Mouse (Mus musculus): Measurements from ENCODE around the gene Abcb10.
"Not testable (repeated sequence)": the region's sequence is repeated elsewhere in the genome, so short reads cannot be mapped to it uniquely, and the experiment has no call there.

The Abcb10 gene

GRCm38 (mm10) chr8:123982826-123983400 lies at the start of gene Abcb10:
Abcb10 (minus strand) TSS chr8:123983122.
- peak; percentile 92 for DNase-seq (ENCODE audit: low spot score)

GRCm38 (mm10) chr8:124027831-124028230 lies 44.9 kb upstream of the Abcb10 start:
- no peak for DNase-seq (ENCODE audit: low spot score)

DNA sequence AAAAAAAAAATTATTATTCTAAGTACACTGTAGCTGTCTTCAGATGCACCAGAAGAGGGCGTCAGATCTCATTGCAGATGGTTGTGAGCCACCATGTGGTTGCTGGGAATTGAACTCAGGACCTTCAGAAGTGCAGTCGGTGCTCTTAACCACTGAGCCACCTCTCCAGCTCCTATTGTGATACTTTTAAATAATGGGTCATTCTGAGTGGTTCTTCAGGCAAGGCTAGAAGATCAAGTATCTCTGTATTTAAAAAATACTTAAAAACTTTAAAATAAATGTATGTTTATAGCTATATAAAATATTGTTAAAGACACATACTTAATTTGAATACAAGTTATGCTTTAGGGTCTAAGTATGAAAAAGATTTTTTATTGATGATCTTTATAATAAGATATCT lies 43.3 kb upstream of the Abcb10 start:
- DNase-seq (ENCODE audit: low spot score) = not testable (repeated sequence)

- peak; percentile 93 for DNase-seq (ENCODE audit: low spot score)
These were observed 38.6 kb upstream of the Abcb10 start, which contains the start of the genes Taf5l and Urb2 for GRCm38 (mm10) chr8:124021237-124022227. Taf5l (minus strand) TSS chr8:124021397. Urb2 (plus strand) TSS chr8:124021508.

DNA sequence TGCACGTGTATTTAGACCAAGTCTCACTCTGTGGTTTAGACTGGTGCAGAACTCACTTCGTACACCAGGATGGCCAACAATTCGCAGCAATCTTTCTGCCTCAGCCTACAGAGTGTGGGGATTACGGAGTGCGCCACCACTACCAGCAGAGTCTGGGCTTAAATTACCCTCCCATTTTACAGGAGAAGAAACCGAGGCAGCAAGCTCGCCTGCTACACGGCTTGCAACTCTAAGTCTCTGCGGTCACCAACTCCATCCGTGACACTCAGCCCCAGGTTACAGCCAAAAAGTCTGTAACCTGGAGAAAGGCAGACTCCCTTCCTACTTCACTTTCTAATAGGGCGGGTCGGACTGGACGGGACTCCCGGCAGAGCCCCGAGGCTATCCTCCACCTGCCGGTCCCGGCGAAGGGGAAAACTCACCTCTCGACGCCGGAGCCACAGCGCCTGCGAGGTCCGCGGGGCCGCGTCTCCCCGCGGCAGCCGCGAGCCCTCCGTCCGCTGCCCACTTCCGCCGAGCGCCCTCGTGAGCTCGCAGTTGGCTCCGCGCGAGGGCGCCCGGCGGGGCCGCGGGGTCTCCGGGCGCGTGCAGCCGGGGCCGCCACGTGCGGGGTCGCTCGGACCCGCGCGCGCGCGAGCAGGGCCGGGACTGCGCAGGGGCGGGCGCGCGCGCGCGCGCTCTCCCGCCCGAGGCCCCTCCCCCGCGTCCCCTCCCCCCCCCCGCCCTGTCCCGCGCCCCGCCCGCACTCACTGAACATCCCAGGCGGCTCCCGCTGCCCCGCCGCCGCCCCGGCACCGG lies 37.7 kb upstream of the Abcb10 start:
- peak; percentile 82 for DNase-seq (ENCODE audit: low spot score)

DNA sequence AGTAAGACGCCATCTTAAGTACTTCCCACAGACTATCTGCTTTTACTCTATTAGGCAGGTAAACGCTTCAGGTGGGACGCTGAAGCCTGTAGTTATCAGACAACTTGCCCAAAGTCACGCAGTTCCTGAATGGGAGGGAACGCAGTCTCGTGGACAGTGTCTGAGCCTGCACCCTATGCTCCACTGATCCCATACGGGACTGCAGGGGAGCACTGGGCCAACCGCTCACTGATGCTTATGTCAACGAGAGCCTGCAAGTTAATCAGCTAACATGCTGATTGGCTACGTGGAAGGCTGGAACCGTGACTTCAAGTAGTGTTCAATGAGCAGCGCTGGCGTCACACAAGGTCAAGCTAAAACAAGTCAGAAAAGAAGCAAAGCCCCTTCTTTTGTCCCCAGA lies 36.9 kb upstream of the Abcb10 start:
- DNase-seq (ENCODE audit: low spot score) = peak; percentile 43

- no peak for DNase-seq (ENCODE audit: low spot score)
These were observed 31.8 kb upstream of the Abcb10 start for GRCm38 (mm10) chr8:124014751-124015150.

DNA sequence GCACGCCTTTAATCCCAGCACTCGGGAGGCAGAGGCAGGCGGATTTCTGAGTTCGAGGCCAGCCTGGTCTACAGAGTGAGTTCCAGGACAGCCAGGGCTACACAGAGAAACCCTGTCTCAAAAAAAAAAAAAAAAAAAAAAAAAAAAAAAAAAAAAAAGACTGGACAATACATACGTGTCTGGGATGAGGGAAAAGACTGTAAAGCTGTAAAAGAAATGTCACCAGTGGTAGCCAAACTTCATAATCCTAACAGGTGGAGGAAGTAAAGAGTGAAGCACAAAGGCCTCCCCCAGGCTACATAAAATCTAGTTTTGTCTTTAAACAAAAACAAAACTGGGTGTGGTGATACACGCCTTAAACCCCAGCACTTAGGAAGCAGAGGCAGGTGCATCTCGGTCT lies 31.4 kb upstream of the Abcb10 start:
- DNase-seq (ENCODE audit: low spot score) = not testable (repeated sequence)

DNA sequence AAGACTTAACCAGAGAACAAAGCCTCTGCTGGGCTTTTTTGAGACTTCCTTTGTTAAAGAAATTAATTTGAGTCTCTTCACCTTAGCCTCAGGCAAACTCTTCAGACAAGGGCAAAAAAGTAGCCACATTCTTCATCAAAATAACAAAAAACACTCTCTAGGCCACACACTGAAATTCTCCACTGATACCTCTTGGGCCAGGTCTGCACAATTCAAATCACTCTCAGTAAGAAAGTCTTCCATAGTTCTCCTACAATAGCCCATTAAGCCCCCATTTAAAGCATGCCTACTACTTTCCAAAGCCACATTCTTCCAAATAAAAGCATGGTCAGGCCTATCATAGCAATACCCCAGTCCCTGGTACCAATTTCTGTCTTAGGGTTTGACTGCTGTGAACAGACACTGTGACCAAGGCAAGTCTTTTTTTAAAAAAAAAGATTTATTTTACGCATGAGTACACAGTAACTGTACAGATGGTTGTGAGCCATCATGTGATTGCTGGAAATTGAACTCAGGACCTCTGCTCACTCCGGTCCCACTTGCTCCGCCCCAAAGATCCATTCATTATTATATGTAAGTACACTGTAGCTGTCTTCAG lies 29.2 kb upstream of the Abcb10 start:
- no peak for DNase-seq (ENCODE audit: low spot score)

DNA sequence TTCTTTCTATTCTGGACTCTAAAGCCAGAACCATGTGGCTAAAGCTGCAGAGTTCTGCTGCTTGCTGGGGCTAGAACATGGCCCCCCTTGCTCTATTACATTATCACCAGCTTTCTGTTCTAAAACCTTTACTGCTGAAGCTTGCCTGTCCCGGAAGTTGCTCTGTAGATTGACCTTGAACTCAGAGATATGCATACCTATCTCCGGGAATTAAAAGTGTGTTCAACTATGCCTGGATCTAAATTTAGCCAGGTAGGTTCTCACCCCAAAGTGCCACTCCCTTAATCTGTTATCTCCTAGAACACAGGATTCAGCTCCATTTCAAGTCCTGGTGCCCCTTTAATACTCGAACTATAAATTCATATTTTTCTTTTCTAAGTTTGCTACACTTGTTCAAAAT lies 28.7 kb upstream of the Abcb10 start:
- DNase-seq (ENCODE audit: low spot score) = no peak

DNA sequence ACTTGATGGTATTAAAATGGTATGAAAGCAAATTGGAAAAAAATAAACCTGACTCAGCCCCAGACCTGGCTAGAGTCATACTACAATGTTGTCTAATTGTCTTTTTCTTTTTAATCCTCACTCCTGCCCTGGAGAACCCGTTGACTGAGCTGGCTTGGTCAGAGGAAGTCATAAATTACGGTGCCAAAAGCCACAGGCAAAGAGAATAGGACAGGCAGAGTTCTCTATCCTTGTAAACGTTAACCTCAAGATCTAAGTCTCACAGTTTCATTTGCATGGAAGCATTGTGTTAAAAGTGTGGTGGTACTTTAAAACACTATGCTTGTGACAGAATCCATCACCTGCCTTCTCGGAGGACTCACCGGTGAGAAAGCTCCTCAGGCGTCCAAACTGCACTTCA lies 24.9 kb upstream of the Abcb10 start:
- no peak for DNase-seq (ENCODE audit: low spot score)

DNA sequence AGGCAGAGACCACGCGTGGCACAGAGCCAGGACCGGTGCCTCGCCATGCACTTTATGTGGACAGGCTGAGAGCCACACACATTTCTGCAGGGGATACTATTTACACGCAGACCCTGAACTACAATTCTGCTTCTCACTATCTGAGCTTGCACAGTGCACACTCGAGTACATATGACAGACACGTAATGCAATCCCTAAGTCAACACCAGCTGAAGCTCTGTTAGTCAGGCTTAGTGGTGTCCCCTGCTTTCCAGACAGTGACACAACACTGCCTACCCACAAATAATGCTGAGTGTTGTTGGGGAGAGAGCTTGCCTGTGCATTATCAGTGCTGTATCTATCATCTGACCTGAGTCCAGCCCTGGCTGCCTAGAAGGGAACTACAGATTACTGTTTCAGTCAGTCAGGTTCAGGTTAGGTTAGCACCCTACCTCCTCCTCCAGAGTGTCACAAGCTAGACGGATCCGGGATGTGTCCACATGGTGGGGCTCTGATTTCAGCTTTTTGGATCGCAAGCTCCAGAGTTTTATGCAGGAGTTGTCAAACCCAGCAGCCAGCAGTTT lies 19.7 kb upstream of the Abcb10 start:
- no peak for DNase-seq (ENCODE audit: low spot score)

- no peak for DNase-seq (ENCODE audit: low spot score)
These were observed 16.6 kb upstream of the Abcb10 start for GRCm38 (mm10) chr8:123999568-123999967.

- no peak for DNase-seq (ENCODE audit: low spot score)
These were observed 11.1 kb upstream of the Abcb10 start for GRCm38 (mm10) chr8:123993997-123994396.

- no peak for DNase-seq (ENCODE audit: low spot score)
These were observed 10.7 kb upstream of the Abcb10 start for GRCm38 (mm10) chr8:123993597-123993996.

GRCm38 (mm10) chr8:123992587-123992986 lies 9.7 kb upstream of the Abcb10 start:
- DNase-seq (ENCODE audit: low spot score) = no peak

DNA sequence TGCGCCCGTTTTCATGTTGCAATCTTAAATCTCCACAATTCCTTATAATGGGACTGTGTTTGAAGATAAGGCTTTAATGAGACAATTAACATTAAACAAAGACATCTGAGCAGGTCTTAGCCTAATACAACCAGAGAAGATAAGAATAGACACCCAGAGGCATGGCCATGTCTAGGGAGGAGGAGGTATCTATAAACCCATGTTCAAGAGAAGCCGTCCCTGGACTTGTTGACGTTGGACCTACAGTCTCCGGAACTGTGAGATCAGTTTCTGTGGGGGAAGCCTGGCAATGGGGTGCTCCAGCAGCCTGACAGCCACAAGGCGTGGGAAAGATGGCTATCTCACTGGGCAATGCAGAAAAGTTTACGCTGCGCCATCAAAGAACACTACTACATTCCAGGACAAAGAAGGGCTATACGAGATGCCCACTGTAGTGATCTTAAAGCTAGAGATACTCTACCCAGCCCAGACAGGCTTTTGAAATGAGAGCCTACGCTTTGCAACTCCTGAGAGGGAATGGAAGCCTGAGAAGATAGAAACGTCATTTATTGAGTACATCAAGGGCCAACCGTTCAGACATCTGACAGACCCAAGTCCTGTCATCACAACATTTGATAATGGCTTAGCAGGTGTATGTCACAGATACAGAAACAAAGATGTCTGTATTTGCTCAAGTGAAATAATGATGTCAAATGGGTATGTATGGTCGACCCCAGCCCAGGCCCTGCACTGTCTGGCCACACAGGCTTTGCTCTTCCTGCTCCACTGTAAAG lies 7.5 kb upstream of the Abcb10 start:
- no peak for DNase-seq (ENCODE audit: low spot score)

DNA sequence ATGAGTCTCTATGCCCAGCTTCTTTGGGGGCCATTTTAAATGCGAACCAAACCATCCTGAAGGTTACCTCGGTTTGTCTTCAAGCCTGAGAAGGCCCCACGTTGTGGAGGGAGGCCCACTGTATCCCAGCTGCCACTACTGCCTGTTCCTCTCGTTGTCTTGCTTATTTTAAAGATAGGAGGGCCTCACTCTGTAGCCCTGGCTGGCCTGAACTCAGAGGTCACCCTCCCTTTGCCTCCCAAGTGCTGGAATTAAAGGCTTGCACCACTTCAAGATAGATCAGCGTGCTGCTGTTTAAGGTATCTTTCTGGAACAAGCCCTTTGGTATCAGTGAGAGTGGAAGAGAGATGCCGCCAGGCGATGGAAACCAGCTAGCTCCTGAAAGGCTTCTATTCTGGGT lies 6.2 kb upstream of the Abcb10 start:
- DNase-seq (ENCODE audit: low spot score) = no peak

DNA sequence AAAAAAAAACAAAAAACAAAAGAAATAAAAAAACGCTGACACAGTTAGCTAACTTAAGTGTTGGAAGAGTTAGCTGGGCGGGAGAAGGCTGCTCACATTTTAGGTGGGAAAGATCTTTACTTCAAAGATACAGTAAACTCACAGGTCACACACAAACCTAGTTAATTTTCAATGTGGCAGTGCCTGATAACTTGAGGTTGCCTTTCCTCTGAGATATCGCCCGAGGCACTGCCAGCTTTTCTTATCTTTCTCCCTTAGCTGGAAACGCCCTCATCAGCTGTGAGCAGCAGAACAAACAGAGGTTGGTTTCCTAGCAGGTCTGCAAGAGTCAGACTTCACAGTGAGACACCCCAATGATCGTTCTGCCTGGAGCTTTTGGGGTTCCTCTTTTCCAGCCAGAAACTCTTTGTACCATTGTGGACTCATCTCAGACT lies 5.7 kb upstream of the Abcb10 start:
- peak; percentile 9 for DNase-seq (ENCODE audit: low spot score)

DNA sequence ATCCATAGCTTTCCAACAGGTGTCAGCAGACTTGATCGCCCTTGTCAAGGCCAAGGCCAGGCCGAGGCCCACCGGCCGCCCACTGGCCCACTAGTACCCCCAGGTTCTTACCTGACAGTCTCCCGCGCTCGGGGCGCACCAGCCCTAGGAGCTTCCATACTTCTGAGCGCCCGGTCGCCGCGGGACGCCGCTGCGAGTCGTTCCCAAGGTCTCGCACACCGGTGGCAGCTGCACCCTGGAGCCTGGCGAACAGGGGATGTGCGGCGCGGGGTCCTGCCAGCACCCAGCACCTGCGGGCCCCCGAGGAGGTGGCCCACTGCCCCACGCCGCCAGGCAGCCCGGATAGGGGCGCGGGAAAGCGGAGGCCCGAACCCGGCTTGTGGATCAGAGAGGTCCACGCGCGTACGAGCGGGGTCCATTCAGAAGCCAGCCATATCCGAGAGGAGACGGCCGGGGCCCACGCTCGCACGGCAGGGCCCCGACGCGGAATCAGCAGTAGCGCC lies 580 bp downstream of the Abcb10 start:
- DNase-seq (ENCODE audit: low spot score) = peak; percentile 43

- no peak for DNase-seq (ENCODE audit: low spot score)
These were observed 1.2 kb downstream of the Abcb10 start for GRCm38 (mm10) chr8:123981674-123982073.
